Mouse (Mus musculus) kidney, postnatal 0 days (tissue): Measurements from ENCODE around the gene Dimt1. TPM values are rescaled to one million over a fixed set of nuclear protein-coding genes. Genes with fewer than 3 reads are reported as not detected.

Experiments used
- ATAC-seq: fragments of 200-750 bp; cut with Nextera tagmentation; replicated peaks from 2 replicates; pipeline ENCODE4 v1.8.0; 2017; ENCODE audit warnings: low read depth, moderate number of reproducible peaks, moderate TSS enrichment, moderate library complexity; ENCODE audit not compliant: low FRiP score
- DNase-seq: peaks from one replicate; pipeline ENCODE4 v3.0.0-alpha.2; 2016; ENCODE audit warnings: low spot score
- H3K27ac ChIP-seq: fragments of 300-500 bp; sonication (generic); 2 replicates; pipeline ENCODE4 v1.5.1; 2014; ENCODE audit warnings: mild to moderate bottlenecking
- H3K27me3 ChIP-seq: fragments of 300-500 bp; sonication (generic); 2 replicates; pipeline ENCODE4 v1.6.1; 2014; ENCODE audit warnings: low read length, mixed read lengths; ENCODE audit not compliant: insufficient read depth
- H3K36me3 ChIP-seq: fragments of 300-500 bp; sonication (generic); 2 replicates; pipeline ENCODE4 v1.6.1; 2014; ENCODE audit warnings: low read length, mixed read lengths; ENCODE audit not compliant: insufficient read depth
- H3K4me1 ChIP-seq: fragments of 300-500 bp; sonication (generic); replicated peaks from 2 replicates; pipeline ENCODE4 v1.6.1; 2014; ENCODE audit warnings: antibody characterized with exemption, low read length, mixed read lengths; ENCODE audit not compliant: insufficient read depth
- H3K4me2 ChIP-seq: fragments of 300-500 bp; sonication (generic); 2 replicates; pipeline ENCODE4 v1.6.1; 2014; ENCODE audit warnings: mild to moderate bottlenecking, low read length, moderate library complexity, mixed read lengths
- H3K4me3 ChIP-seq: fragments of 300-500 bp; sonication (generic); replicated peaks from 2 replicates; pipeline ENCODE4 v1.5.1; 2014; ENCODE audit warnings: low read depth, low read length
- H3K9ac ChIP-seq: fragments of 300-500 bp; sonication (generic); 2 replicates; pipeline ENCODE4 v1.6.1; 2014; ENCODE audit warnings: low read depth, low read length
- H3K9me3 ChIP-seq: fragments of 300-500 bp; sonication (generic); replicated peaks from 2 replicates; pipeline ENCODE4 v1.6.1; 2016; ENCODE audit warnings: low read length, inconsistent platforms, mixed read lengths
- CTCF ChIP-seq: IDR thresholded peaks from 2 replicates; pipeline ENCODE4 v1.5.1; 2016; ENCODE audit warnings: antibody characterized with exemption, low read depth, mild to moderate bottlenecking, moderate library complexity
- WGBS: fragments of 180-500 bp; shearing (Covaris S2); extraction: QIAGEN DNeasy Blood & Tissue Kit; methylation state at CpG from one replicate; pipeline ENCODE4 v1.1.7; 2014; 5-methylcytosine and 5-hydroxymethylcytosine counted together
- polyA plus RNA-seq: library from polyadenylated mRNA; unstranded; fragments of >200 nt; fragmentation: Nextera tagmentation; extraction: Ambion mirVana; gene quantifications from 2 replicates; pipeline ENCODE4 v1.2.1, GENCODE M21; 2015

Dimt1 gene
- polyA plus RNA-seq, 1 experiment from 2014 or later, result 33.8 TPM

GRCm38 (mm10) chr13:106998671-106999070 lies 51.7 kb downstream of the Dimt1 start:
- Histone ChIP-seq H3K36me3 (no peaks in the 10 kb centered on the region), H3K9ac (no peak overlapping the region), H3K4me3 (no peak overlapping the region), H3K27me3 (no peaks in the 10 kb centered on the region), H3K4me1 (no peaks in the 10 kb centered on the region), H3K4me2 (no peak overlapping the region), H3K27ac (no peak overlapping the region), H3K9me3 (no peaks in the 10 kb centered on the region)
- TF ChIP-seq CTCF, result no peak
- peak; percentile 26 for DNase-seq
- WGBS, result 67% methylated on average over 5 of the region's 5 CpGs
- no peak; the same call in 1 of the 2 replicates for ATAC-seq

- no peak for ATAC-seq
- TF ChIP-seq CTCF, result no peak
- 64% methylated on average over 2 of the region's 2 CpGs for WGBS
These were observed 56.3 kb downstream of the Dimt1 start for GRCm38 (mm10) chr13:107003211-107003610.

GRCm38 (mm10) chr13:107008174-107008573 lies 61.2 kb downstream of the Dimt1 start:
- H3K4me3 ChIP-seq, result no peak overlapping the region
- WGBS, result 88% methylated on average over 4 of the region's 4 CpGs
- H3K4me2 ChIP-seq, result no peak overlapping the region
- no peak for ATAC-seq
- H3K36me3 ChIP-seq, result no peaks in the 10 kb centered on the region
- no peaks in the 10 kb centered on the region for H3K4me1 ChIP-seq
- H3K27me3 ChIP-seq, result no peaks in the 10 kb centered on the region
- no peak for DNase-seq
- H3K9ac ChIP-seq, result no peak overlapping the region
- H3K27ac ChIP-seq, result no peak overlapping the region
- no peaks in the 10 kb centered on the region for H3K9me3 ChIP-seq
- no peak for TF ChIP-seq CTCF

More at GRCm38 (mm10) chr13:107003211-107003610, 56.3 kb downstream of the Dimt1 start:
- Histone ChIP-seq H3K9me3 (no peaks in the 10 kb centered on the region), H3K4me1 (no peaks in the 10 kb centered on the region), H3K9ac (no peak overlapping the region), H3K4me2 (no peak overlapping the region), H3K4me3 (no peak overlapping the region), H3K27ac (no peak overlapping the region), H3K27me3 (no peaks in the 10 kb centered on the region), H3K36me3 (no peaks in the 10 kb centered on the region)
- DNase-seq, result no peak

Other genes with a start within 250 kb of the Dimt1 start
- 48.3 and 51.6 TPM in 2 replicates for gene Ipo11, start 10.2 kb upstream of the Dimt1 start, polyA plus RNA-seq
- 17.9 and 25.8 TPM in 2 replicates for gene Kif2a, start 75.0 kb downstream of the Dimt1 start, polyA plus RNA-seq